Mouse (Mus musculus) testis, adult 2 months (tissue): ENCODE results near the gene Tgfbr2. TPM values are rescaled to one million over a fixed set of nuclear protein-coding genes. Genes with fewer than 3 reads are reported as not detected.
"Not testable (repeated sequence)": the region's sequence is repeated elsewhere in the genome, so short reads cannot be mapped to it uniquely, and the experiment has no call there.

ENCODE experiments used
- H3K27ac ChIP-seq: fragments of 200-500 bp; 2 replicates; pipeline ENCODE4 v1.5.1; 2012; ENCODE audit warnings: low read depth, low read length; ENCODE audit not compliant: control insufficient read depth, insufficient read depth
- H3K27me3 ChIP-seq: fragments of 200-500 bp; 2 replicates; pipeline ENCODE4 v1.6.1; 2012; ENCODE audit warnings: mild to moderate bottlenecking, low read length, moderate library complexity; ENCODE audit not compliant: control insufficient read depth, insufficient read depth
- H3K36me3 ChIP-seq: fragments of 200-500 bp; 2 replicates; pipeline ENCODE4 v1.6.1; 2012; ENCODE audit warnings: mild to moderate bottlenecking, low read length; ENCODE audit not compliant: control insufficient read depth, insufficient read depth
- H3K4me1 ChIP-seq: fragments of 200-500 bp; 2 replicates; pipeline ENCODE4 v1.6.1; 2012; ENCODE audit warnings: low read length; ENCODE audit not compliant: control insufficient read depth, insufficient read depth
- H3K4me3 ChIP-seq: fragments of 200-500 bp; 2 replicates; pipeline ENCODE4 v1.5.1; 2012; ENCODE audit warnings: low read depth, mild to moderate bottlenecking, low read length, moderate library complexity, mixed read lengths; ENCODE audit not compliant: control insufficient read depth
- CTCF ChIP-seq: fragments of 200-500 bp; IDR thresholded peaks from 2 replicates; pipeline ENCODE4 v1.5.1; 2012; ENCODE audit warnings: low read depth, mild to moderate bottlenecking, inconsistent platforms, low read length, moderate library complexity; ENCODE audit not compliant: control insufficient read depth, insufficient read depth, insufficient replicate concordance
- POLR2A ChIP-seq: fragments of 200-500 bp; IDR thresholded peaks from 2 replicates; pipeline ENCODE4 v1.6.1; 2012; ENCODE audit warnings: low read depth, mild to moderate bottlenecking, inconsistent platforms, low read length, moderate library complexity; ENCODE audit not compliant: control insufficient read depth
- polyA plus RNA-seq: library from polyadenylated mRNA; depleted of rRNA; stranded (reverse); fragments of >200 nt; gene quantifications from 2 replicates; pipeline ENCODE4 v1.2.3, GENCODE M21; 2012

The Tgfbr2 gene
- polyA plus RNA-seq, 1 experiment = 1.5 TPM

- H3K27ac ChIP-seq = no peak overlapping the region
- H3K4me1 ChIP-seq = no peaks in the 10 kb centered on the region
- TF ChIP-seq CTCF (no peak), POLR2A (no peak)
- H3K36me3 ChIP-seq = no peaks in the 10 kb centered on the region
- no peaks in the 10 kb centered on the region for H3K27me3 ChIP-seq
- no peak overlapping the region for H3K4me3 ChIP-seq
Observed at GRCm38 (mm10) chr9:116076163-116076562, 99.0 kb downstream of the Tgfbr2 start.

GRCm38 (mm10) chr9:116071561-116071960, 103.6 kb downstream of the Tgfbr2 start:
- H3K27ac ChIP-seq, H3K36me3 ChIP-seq, H3K4me1 ChIP-seq, H3K4me3 ChIP-seq, H3K27me3 ChIP-seq: not testable (repeated sequence)

GRCm38 (mm10) chr9:116064774-116065173, 110.4 kb downstream of the Tgfbr2 start:
- Histone ChIP-seq H3K27ac (no peak overlapping the region), H3K36me3 (no peaks in the 10 kb centered on the region), H3K4me3 (peak overlapping the region; percentile 70), H3K4me1 (peaks cover 2% of the 10 kb centered on the region; the same call in 1 of the 2 replicates), H3K27me3 (no peaks in the 10 kb centered on the region)
- TF ChIP-seq POLR2A (peak; percentile 76; the same call in 1 of the 2 replicates), CTCF (no peak)

GRCm38 (mm10) chr9:116060691-116061090, 114.5 kb downstream of the Tgfbr2 start:
- Histone ChIP-seq H3K36me3 (no peaks in the 10 kb centered on the region), H3K27me3 (no peaks in the 10 kb centered on the region), H3K27ac (no peak overlapping the region), H3K4me3 (no peak overlapping the region), H3K4me1 (peaks cover 2% of the 10 kb centered on the region; the same call in 1 of the 2 replicates)
- no peak for TF ChIP-seq POLR2A
- peak; percentile 44; the same call in 1 of the 2 replicates for TF ChIP-seq CTCF

- no peaks in the 10 kb centered on the region for H3K27me3 ChIP-seq
- H3K27ac ChIP-seq = no peak overlapping the region
- H3K4me3 ChIP-seq = no peak overlapping the region
- TF ChIP-seq POLR2A (no peak), CTCF (no peak)
- no peaks in the 10 kb centered on the region for H3K4me1 ChIP-seq
- no peaks in the 10 kb centered on the region for H3K36me3 ChIP-seq
Observed at GRCm38 (mm10) chr9:116059156-116059555, 116.0 kb downstream of the Tgfbr2 start.

GRCm38 (mm10) chr9:116058475-116058874, 116.7 kb downstream of the Tgfbr2 start:
- H3K4me1 ChIP-seq = no peaks in the 10 kb centered on the region
- H3K36me3 ChIP-seq = no peaks in the 10 kb centered on the region
- no peak overlapping the region for H3K27ac ChIP-seq
- no peak overlapping the region for H3K4me3 ChIP-seq
- TF ChIP-seq CTCF (no peak), POLR2A (no peak)
- H3K27me3 ChIP-seq = no peaks in the 10 kb centered on the region

- no peak overlapping the region for H3K4me3 ChIP-seq
- H3K36me3 ChIP-seq = no peaks in the 10 kb centered on the region
- H3K27me3 ChIP-seq = no peaks in the 10 kb centered on the region
- no peak for TF ChIP-seq POLR2A
- no peak for TF ChIP-seq CTCF
- H3K27ac ChIP-seq = no peak overlapping the region
- no peaks in the 10 kb centered on the region for H3K4me1 ChIP-seq
Observed at GRCm38 (mm10) chr9:116053976-116054375, 121.2 kb downstream of the Tgfbr2 start.

GRCm38 (mm10) chr9:116049985-116050384, 125.2 kb downstream of the Tgfbr2 start:
- H3K27me3 ChIP-seq = no peaks in the 10 kb centered on the region
- TF ChIP-seq POLR2A (no peak), CTCF (no peak)
- no peaks in the 10 kb centered on the region for H3K4me1 ChIP-seq
- H3K27ac ChIP-seq = no peak overlapping the region
- no peaks in the 10 kb centered on the region for H3K36me3 ChIP-seq
- no peak overlapping the region for H3K4me3 ChIP-seq
